Mouse (Mus musculus): ENCODE measurements around the gene Adprh.
"Not testable (repeated sequence)": the region's sequence is repeated elsewhere in the genome, so short reads cannot be mapped to it uniquely, and the experiment has no call there.

The Adprh gene

GRCm38 (mm10) chr16:38467091-38467916 is 14.8 kb upstream of the Adprh start:
- no peak for DNase-seq (ENCODE audit: low spot score in 2 of 2)

GRCm38 (mm10) chr16:38466089-38466488 is 13.6 kb upstream of the Adprh start:
- no peak for DNase-seq (ENCODE audit: low spot score in 2 of 2)

- DNase-seq (ENCODE audit: low spot score in 2 of 2) = no peak
Measured at GRCm38 (mm10) chr16:38463305-38463704, 10.8 kb upstream of the Adprh start.

GRCm38 (mm10) chr16:38462161-38462560 is 9.7 kb upstream of the Adprh start:
- DNase-seq (ENCODE audit: low spot score in 2 of 2) = no peak

- no peak for DNase-seq (ENCODE audit: low spot score in 2 of 2)
Measured at GRCm38 (mm10) chr16:38461749-38462148, 9.2 kb upstream of the Adprh start.

- DNase-seq (ENCODE audit: low spot score in 2 of 2) = no peak
Measured at GRCm38 (mm10) chr16:38459990-38460389, 7.5 kb upstream of the Adprh start.

- peak; percentile 28 to 58 for DNase-seq (ENCODE audit: low spot score in 2 of 2)
Measured at GRCm38 (mm10) chr16:38458600-38459280, 6.2 kb upstream of the Adprh start.

GRCm38 (mm10) chr16:38456812-38457567 is 4.5 kb upstream of the Adprh start:
- no peak for DNase-seq (ENCODE audit: low spot score in 2 of 2)

- no peak for DNase-seq (ENCODE audit: low spot score in 2 of 2)
Measured at GRCm38 (mm10) chr16:38455511-38456418, 3.3 kb upstream of the Adprh start, which contains the start of gene Cd80. Gene Cd80, plus strand, starts transcription at chr16:38455561.

- no peak for DNase-seq (ENCODE audit: low spot score in 2 of 2)
Measured at GRCm38 (mm10) chr16:38454533-38455254, 2.2 kb upstream of the Adprh start.

GRCm38 (mm10) chr16:38453952-38454351 is 1.4 kb upstream of the Adprh start:
- no peak for DNase-seq (ENCODE audit: low spot score in 2 of 2)

GRCm38 (mm10) chr16:38453203-38453553 is 675 bp upstream of the Adprh start:
- no peak for DNase-seq (ENCODE audit: low spot score in 2 of 2)

- DNase-seq (ENCODE audit: low spot score in 2 of 2) = no peak
Measured at GRCm38 (mm10) chr16:38451421-38452205, 890 bp downstream of the Adprh start.

- no peak for DNase-seq (ENCODE audit: low spot score in 2 of 2)
Measured at GRCm38 (mm10) chr16:38450707-38451106, 1.8 kb downstream of the Adprh start.

- DNase-seq (ENCODE audit: low spot score in 2 of 2) = no peak
Measured at GRCm38 (mm10) chr16:38448458-38448857, 4.0 kb downstream of the Adprh start.

GRCm38 (mm10) chr16:38447366-38447765 is 5.1 kb downstream of the Adprh start:
- DNase-seq (ENCODE audit: low spot score in 2 of 2) = no peak

- not testable (repeated sequence) for DNase-seq (ENCODE audit: low spot score in 2 of 2)
Measured at GRCm38 (mm10) chr16:38446141-38446540, 6.4 kb downstream of the Adprh start.

GRCm38 (mm10) chr16:38445576-38445975 is 6.9 kb downstream of the Adprh start:
- no peak for DNase-seq (ENCODE audit: low spot score in 2 of 2)

- DNase-seq (ENCODE audit: low spot score in 2 of 2) = no peak
Measured at GRCm38 (mm10) chr16:38445046-38445445, 7.5 kb downstream of the Adprh start.

Measured in urinary bladder, adult 18-20 months (tissue).